Mouse (Mus musculus) lung, embryonic 14.5 days (tissue): Measurements from ENCODE around the gene Ssxa1. TPM values are rescaled to one million over a fixed set of nuclear protein-coding genes. Genes with fewer than 3 reads are reported as not detected.
"Not testable (repeated sequence)": the region's sequence is repeated elsewhere in the genome, so short reads cannot be mapped to it uniquely, and the experiment has no call there.

Source experiments
- ATAC-seq: fragments of 200-750 bp; cut with Nextera tagmentation; 2 replicates; pipeline ENCODE4 v1.8.0; 2017; ENCODE audit warnings: mild to moderate bottlenecking, moderate TSS enrichment, moderate library complexity; ENCODE audit not compliant: insufficient read depth
- DNase-seq: peaks from one replicate; pipeline ENCODE4 v3.0.0-alpha.2; 2015
- H3K27ac ChIP-seq: fragments of 300-500 bp; sonication (generic); 2 replicates; pipeline ENCODE4 v1.5.1; 2014; ENCODE audit warnings: low read depth, mild to moderate bottlenecking, moderate library complexity
- H3K27me3 ChIP-seq: fragments of 300-500 bp; sonication (generic); 2 replicates; pipeline ENCODE4 v1.6.1; 2014; ENCODE audit warnings: low read length, control low read depth; ENCODE audit not compliant: insufficient read depth
- H3K36me3 ChIP-seq: fragments of 300-500 bp; sonication (generic); 2 replicates; pipeline ENCODE4 v1.6.1; 2014; ENCODE audit warnings: control low read depth; ENCODE audit not compliant: insufficient read depth
- H3K4me1 ChIP-seq: fragments of 300-500 bp; sonication (generic); 2 replicates; pipeline ENCODE4 v1.6.1; 2014; ENCODE audit warnings: antibody characterized with exemption, control low read depth; ENCODE audit not compliant: insufficient read depth
- H3K4me2 ChIP-seq: fragments of 300-500 bp; sonication (generic); 2 replicates; pipeline ENCODE4 v1.6.1; 2014; ENCODE audit warnings: mild to moderate bottlenecking
- H3K4me3 ChIP-seq: fragments of 300-500 bp; sonication (generic); 2 replicates; pipeline ENCODE4 v1.5.1; 2014; ENCODE audit warnings: low read depth, low read length
- H3K9ac ChIP-seq: fragments of 300-500 bp; sonication (generic); 2 replicates; pipeline ENCODE4 v1.6.1; 2014
- H3K9me3 ChIP-seq: fragments of 300-500 bp; sonication (generic); 2 replicates; pipeline ENCODE4 v1.6.1; 2016; ENCODE audit warnings: low read depth, low read length, control low read depth
- CTCF ChIP-seq: IDR thresholded peaks from 2 replicates; pipeline ENCODE4 v1.5.1; 2016; ENCODE audit warnings: antibody characterized with exemption, low read depth
- whole genome bisulfite sequencing: fragments of 180-500 bp; shearing (Covaris S2); extraction: QIAGEN DNeasy Blood & Tissue Kit; methylation state at CpG from one replicate; pipeline ENCODE4 v1.1.7; 2014; 5-methylcytosine and 5-hydroxymethylcytosine counted together
- polyA plus RNA-seq: library from polyadenylated mRNA; unstranded; fragments of >200 nt; fragmentation: Nextera tagmentation; extraction: Ambion mirVana; gene quantifications from 2 replicates; pipeline ENCODE4 v1.2.1, GENCODE M21; 2014

The Ssxa1 gene
- polyA plus RNA-seq: not detected in 2 replicates

DNA sequence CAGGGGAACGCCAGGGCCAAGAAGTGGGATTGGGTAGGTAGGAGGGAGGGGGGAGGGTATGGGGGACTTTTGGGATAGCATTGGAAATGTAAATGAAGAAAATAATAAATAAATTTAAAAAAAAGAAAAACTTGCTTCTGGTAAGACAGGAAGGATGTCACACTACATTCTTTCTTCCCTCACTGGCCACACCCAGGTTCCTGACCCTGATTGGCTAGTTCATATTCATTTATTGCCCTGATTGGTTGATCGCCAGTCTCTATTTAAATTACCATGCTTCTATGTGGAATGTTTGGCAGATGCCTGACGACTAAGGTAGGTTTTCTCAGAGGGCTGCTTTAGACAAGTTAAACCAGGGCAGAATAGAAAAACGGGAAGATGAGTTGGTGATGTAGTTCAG lies at the start of gene Ssxa1:
TSS of gene Ssxa1 (plus strand) at position 301 of the 400 bp plus-strand sequence.
- no peak within 1 kb of the TSS for H3K4me2 ChIP-seq
- no peaks in the 10 kb centered on the region for H3K36me3 ChIP-seq
- no peak within 1 kb of the TSS for H3K4me3 ChIP-seq
- H3K9me3 ChIP-seq: no peaks in the 10 kb centered on the region
- no peaks in the 10 kb centered on the region for H3K27me3 ChIP-seq
- H3K27ac ChIP-seq: no peak within 1 kb of the TSS
- H3K4me1 ChIP-seq: no peaks in the 10 kb centered on the region
- no peak within 1 kb of the TSS for H3K9ac ChIP-seq
- TF ChIP-seq CTCF: no peak
- DNase-seq (no peak), ATAC-seq (no peak)
- 86% methylated on average over 4 of the region's 4 CpGs for WGBS

DNA sequence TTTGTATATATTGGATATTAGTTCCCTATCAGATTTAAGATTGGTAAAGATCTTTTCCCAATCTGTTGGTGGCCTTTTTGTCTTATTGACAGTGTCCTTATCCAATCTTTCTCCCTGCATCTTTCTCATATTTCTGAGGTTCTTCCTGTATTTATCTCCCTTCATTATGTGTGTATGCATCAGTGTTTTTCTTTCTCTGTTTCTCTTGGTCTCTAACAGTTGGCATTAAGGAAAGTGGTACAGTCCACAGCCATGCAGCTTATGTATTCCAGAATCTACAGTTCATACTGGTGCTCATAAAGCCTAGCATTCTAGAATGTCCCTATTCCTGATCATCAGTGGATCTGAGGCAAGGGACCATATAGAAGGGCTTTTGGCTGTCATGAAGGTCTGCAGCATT lies 47.5 kb upstream of the Ssxa1 start, which contains the start of gene Spaca5:
TSS of gene Spaca5 (plus strand) at position 301 of the 400 bp plus-strand sequence.
- no peak within 1 kb of the TSS for H3K9ac ChIP-seq
- no peak for DNase-seq
- no peak within 1 kb of the TSS for H3K4me2 ChIP-seq
- H3K4me3 ChIP-seq: no peak within 1 kb of the TSS
- no peaks in the 10 kb centered on the region for H3K36me3 ChIP-seq
- H3K27me3 ChIP-seq: no peaks in the 10 kb centered on the region
- no peaks in the 10 kb centered on the region for H3K9me3 ChIP-seq
- H3K4me1 ChIP-seq: no peaks in the 10 kb centered on the region
- TF ChIP-seq CTCF: no peak
- no peak for ATAC-seq
- H3K27ac ChIP-seq: no peak within 1 kb of the TSS

DNA sequence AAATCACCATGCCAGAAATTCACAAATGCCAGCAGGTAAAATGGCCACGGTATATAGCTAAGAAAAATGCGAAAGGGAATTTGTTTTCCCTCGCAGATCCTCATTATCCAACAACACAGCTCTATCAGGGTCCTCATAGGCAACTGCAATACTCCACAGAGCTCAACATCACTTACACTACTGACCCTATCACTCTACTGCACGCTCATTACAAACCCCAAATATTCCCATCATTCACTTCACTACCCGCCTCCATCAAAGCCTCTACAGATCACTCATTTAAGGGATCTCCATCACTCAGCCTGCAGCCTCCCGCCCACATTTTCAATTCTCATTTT lies 27.0 kb upstream of the Ssxa1 start:
- H3K27ac ChIP-seq: no peak overlapping the region
- TF ChIP-seq CTCF: no peak
- DNase-seq (peak; percentile 0), ATAC-seq (peak; percentile 72)
- H3K27me3 ChIP-seq: no peaks in the 10 kb centered on the region
- no peaks in the 10 kb centered on the region for H3K4me1 ChIP-seq
- H3K9ac ChIP-seq: peak overlapping the region; percentile 44
- H3K36me3 ChIP-seq: no peaks in the 10 kb centered on the region
- 24% methylated on average over 6 of the region's 6 CpGs for WGBS
- H3K4me3 ChIP-seq: peak overlapping the region; percentile 41
- no peaks in the 10 kb centered on the region; the same call in 1 of the 2 replicates for H3K9me3 ChIP-seq
- peak overlapping the region; percentile 57 for H3K4me2 ChIP-seq

DNA sequence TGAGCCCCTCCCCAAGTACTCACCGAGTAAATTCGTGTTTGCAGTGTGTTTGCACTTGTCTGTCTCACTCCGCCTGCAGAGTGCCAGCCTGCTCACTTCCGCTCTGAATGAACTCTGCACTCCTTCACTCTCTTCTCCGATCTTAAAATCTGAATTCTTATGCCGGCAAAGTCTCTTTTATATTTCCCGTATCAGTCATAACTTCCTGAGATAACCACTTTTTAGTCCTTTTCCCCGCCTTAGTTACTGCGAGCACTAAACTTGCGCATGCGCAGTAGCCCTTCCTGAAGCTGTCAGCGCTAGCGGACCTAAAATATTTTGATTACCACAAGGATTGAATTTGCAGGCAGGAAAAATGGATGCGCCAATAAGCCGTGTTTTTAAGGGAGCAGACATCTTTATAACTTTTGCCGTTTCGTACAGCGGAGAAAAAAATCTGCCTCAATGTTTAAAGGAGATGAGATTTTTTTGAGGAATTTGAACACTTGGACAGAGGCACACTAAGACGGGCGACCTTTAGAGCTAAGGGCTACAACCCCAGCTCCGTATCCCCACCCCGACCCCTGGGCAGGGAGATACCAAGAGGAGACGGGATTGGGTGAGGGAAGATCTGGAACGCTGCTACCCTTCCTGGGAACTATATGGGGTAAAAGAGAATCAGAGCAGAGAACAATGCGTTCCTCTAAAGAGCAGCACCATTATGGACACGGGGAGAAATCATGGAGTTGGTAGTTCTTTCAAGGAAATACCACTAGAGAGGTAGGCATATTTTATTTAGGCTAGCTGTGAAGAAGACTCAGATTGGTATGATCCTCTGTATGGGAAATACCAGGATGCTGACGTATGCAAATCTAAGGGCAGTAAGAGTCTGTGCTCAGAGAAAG lies 26.4 kb upstream of the Ssxa1 start, which contains the start of gene Zfp300:
TSS of gene Zfp300 (minus strand) at position 545 of the 884 bp plus-strand sequence.
- Histone ChIP-seq H3K4me3 (peak within 1 kb of the TSS; percentile 41), H3K27ac (peak within 1 kb of the TSS; percentile 63; the same call in 1 of the 2 replicates), H3K27me3 (no peaks in the 10 kb centered on the region), H3K36me3 (no peaks in the 10 kb centered on the region), H3K4me2 (peak within 1 kb of the TSS; percentile 57), H3K9ac (peak within 1 kb of the TSS; percentile 44), H3K9me3 (no peaks in the 10 kb centered on the region), H3K4me1 (no peaks in the 10 kb centered on the region)
- ATAC-seq (peak; percentile 93), DNase-seq (peak; percentile 83)
- TF ChIP-seq CTCF: no peak
- WGBS: 14% methylated on average over 27 of the region's 27 CpGs

DNA sequence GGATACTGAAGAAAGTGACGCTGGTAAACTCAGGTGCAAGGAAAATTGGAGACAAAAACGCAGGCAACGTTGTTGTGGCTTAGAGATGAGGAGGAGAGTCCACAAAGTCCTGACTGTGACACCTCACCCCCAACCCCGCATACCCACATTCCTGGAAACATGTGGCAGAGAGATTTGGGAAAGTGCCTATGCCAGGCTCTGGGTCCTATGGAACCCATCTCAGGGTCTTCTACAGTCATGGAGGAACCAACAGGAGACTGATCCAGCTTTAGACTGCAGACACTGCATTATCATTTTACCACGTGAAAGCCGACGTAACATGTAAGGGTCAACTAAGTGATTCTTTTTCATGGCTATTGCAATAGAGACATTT lies 25.8 kb upstream of the Ssxa1 start:
- Histone ChIP-seq H3K27ac (no peak overlapping the region), H3K9ac (no peak overlapping the region), H3K4me3 (peak overlapping the region; percentile 41), H3K4me2 (peak overlapping the region; percentile 57), H3K27me3 (no peaks in the 10 kb centered on the region), H3K4me1 (no peaks in the 10 kb centered on the region), H3K9me3 (no peaks in the 10 kb centered on the region), H3K36me3 (no peaks in the 10 kb centered on the region)
- DNase-seq (no peak), ATAC-seq (0 out of 2 replicates have a peak, but pooled peaks have one; percentile 7)
- WGBS: 46% methylated on average over 7 of the region's 7 CpGs
- no peak for TF ChIP-seq CTCF

DNA sequence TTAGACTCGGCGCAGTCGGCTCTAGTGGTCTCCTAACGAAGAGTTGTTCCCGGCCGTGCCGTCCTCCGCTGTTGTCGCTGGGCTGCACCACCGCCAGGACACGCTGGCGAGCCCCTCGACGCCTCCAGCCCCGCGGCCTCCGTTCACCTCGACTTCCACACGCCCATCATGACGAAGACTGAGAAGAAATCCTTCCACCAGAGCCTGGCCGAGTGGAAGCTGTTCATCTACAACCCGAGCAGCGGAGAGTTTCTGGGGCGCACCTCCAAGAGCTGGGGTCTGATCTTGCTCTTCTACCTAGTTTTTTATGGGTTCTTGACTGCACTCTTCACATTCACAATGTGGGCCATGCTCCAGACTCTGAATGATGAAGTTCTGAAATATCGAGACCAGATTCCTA lies 31.1 kb downstream of the Ssxa1 start:
- not testable (repeated sequence) for H3K9ac ChIP-seq, ATAC-seq, H3K27ac ChIP-seq, H3K27me3 ChIP-seq, DNase-seq, H3K36me3 ChIP-seq, H3K9me3 ChIP-seq, H3K4me1 ChIP-seq, H3K4me3 ChIP-seq, H3K4me2 ChIP-seq
- 91% methylated on average over 25 of the region's 25 CpGs for WGBS

Other genes starting within 250 kb of the Ssxa1 start
- gene Timp1, start 245.7 kb upstream of the Ssxa1 start, polyA plus RNA-seq: 34.2 and 34.7 TPM in 2 replicates
- 0.11 and 0.42 TPM in 2 replicates for gene Syn1, start 194.8 kb upstream of the Ssxa1 start, polyA plus RNA-seq
- 5.6 and 6.0 TPM in 2 replicates for gene Cfp, start 184.3 kb upstream of the Ssxa1 start, polyA plus RNA-seq
- 7.7 and 8.0 TPM in 2 replicates for gene Elk1, start 165.2 kb upstream of the Ssxa1 start, polyA plus RNA-seq
- 53.2 and 55.9 TPM in 2 replicates for gene Uxt, start 153.8 kb upstream of the Ssxa1 start, polyA plus RNA-seq
- 5.5 and 5.9 TPM in 2 replicates for gene Zfp182, start 53.5 kb upstream of the Ssxa1 start, polyA plus RNA-seq
- gene Spaca5, start 47.4 kb upstream of the Ssxa1 start, polyA plus RNA-seq: not detected in 2 replicates
- gene Zfp300, start 26.3 kb upstream of the Ssxa1 start, polyA plus RNA-seq: 1.3 TPM in 2 replicates
- not detected in 2 replicates for gene Gm21876, start 59.8 kb downstream of the Ssxa1 start, polyA plus RNA-seq